In the genomic region with DNA sequence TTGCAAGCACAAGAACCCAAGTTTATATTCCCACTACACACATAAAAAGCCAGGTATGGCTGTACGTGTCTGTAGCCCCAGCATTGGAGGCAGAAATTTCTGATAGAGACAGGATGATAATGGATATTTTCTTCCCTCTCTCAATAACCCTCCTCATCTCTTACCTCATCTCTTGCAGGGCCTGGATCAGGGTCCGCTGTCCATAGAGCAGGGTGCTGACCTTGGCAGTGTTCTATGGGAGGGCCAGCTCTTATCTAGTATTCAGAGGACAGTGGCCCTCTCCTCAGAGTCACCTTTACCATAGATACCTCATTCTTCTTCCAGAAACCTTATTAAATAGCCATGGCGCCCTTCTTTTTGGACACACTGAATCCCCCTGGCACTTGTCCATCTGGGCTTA, we compare ENCODE assay signal across 27 mouse cellular contexts. TPM values are rescaled to one million over a fixed set of nuclear protein-coding genes. Genes with fewer than 3 reads are reported as not detected.
DNase-seq lines count a peak whose midpoint lies in the region; ATAC-seq and TF ChIP-seq lines count a peak whose summit lies in the region.
"Had no signal": no experiment of that assay in that cellular context is flagged by ENCODE, and none has a peak within 500 bp of the region (broad histone marks: within the 10 kb centered on the region; RNA-seq: fewer than 3 reads in every experiment).

No protein-coding gene starts in this region.

- H3K4me1 ChIP-seq in forebrain, embryonic 16.5 days (replicated peaks; ENCODE audit: control insufficient read depth, insufficient read depth, low read length): peaks cover 21% of the 10 kb centered on the region
- peaks cover 23% of the 10 kb centered on the region for H3K4me1 ChIP-seq in forebrain, embryonic 13.5 days
- no peaks in the 10 kb centered on the region for H3K4me1 ChIP-seq in kidney, postnatal 0 days (replicated peaks; ENCODE audit: insufficient read depth, low read length)
- peaks cover 6% of the 10 kb centered on the region for H3K4me1 ChIP-seq in kidney, embryonic 15.5 days
- H3K4me1 ChIP-seq: intestine, embryonic 15.5 days had no signal

- no peaks in the 10 kb centered on the region for H3K36me3 ChIP-seq in forebrain, embryonic 16.5 days (ENCODE audit: control insufficient read depth, insufficient read depth)
- H3K36me3 ChIP-seq in forebrain, embryonic 13.5 days (ENCODE audit: poor library complexity, severe bottlenecking): no peaks in the 10 kb centered on the region
- H3K36me3 ChIP-seq in kidney, postnatal 0 days (ENCODE audit: insufficient read depth, low read length): no peaks in the 10 kb centered on the region
- H3K36me3 ChIP-seq in kidney, embryonic 15.5 days: no peaks in the 10 kb centered on the region
- H3K36me3 ChIP-seq in myocyte (ENCODE audit: control insufficient read depth, insufficient read depth): no peaks in the 10 kb centered on the region
- H3K36me3 ChIP-seq: heart, embryonic 10.5 days; heart, embryonic 13.5 days; hindbrain, embryonic 12.5 days; hindbrain, embryonic 15.5 days; intestine, embryonic 15.5 days had no signal

- H3K27ac ChIP-seq in forebrain, embryonic 16.5 days (ENCODE audit: low read length): peak overlapping the region; percentile 52; the same call in 1 of the 2 replicates
- no peak overlapping the region for H3K27ac ChIP-seq in forebrain, embryonic 13.5 days
- no peak overlapping the region for H3K27ac ChIP-seq in kidney, postnatal 0 days
- H3K27ac ChIP-seq in kidney, embryonic 15.5 days: no peak overlapping the region
- H3K27ac ChIP-seq: heart, adult 2 months; heart, embryonic 10.5 days; heart, embryonic 13.5 days; hindbrain, embryonic 12.5 days; hindbrain, embryonic 15.5 days; intestine, embryonic 15.5 days had no signal

- H3ac ChIP-seq in myocyte (ENCODE audit: control insufficient read depth, insufficient read length): no peak overlapping the region

- no peaks in the 10 kb centered on the region for H3K79me2 ChIP-seq in myocyte (ENCODE audit: control insufficient read depth, insufficient read depth)

- H3K9ac ChIP-seq in forebrain, embryonic 16.5 days (replicated peaks; ENCODE audit: low read depth, low read length): no peak overlapping the region
- no peak overlapping the region for H3K9ac ChIP-seq in forebrain, embryonic 13.5 days
- no peak overlapping the region for H3K9ac ChIP-seq in kidney, postnatal 0 days (ENCODE audit: low read depth, low read length)
- no peak overlapping the region for H3K9ac ChIP-seq in kidney, embryonic 15.5 days
- H3K9ac ChIP-seq: heart, embryonic 13.5 days; hindbrain, embryonic 12.5 days; hindbrain, embryonic 15.5 days; intestine, embryonic 15.5 days had no signal

- peak; percentile 17 for DNase-seq in kidney, postnatal 0 days (ENCODE audit: low spot score)
- DNase-seq in adipocyte (ENCODE audit: low spot score): peak; percentile 42
- DNase-seq in c-Kit-positive CD71-positive TER-119-positive erythroid progenitor cells, embryonic 14.5 days (ENCODE audit: low spot score): no peak
- DNase-seq: adrenal gland, postnatal 10 days; adrenal gland, postnatal 36 days; cerebellum, adult 11 months; cerebellum, adult 8-10 months; gastrocnemius, postnatal 10 days; gastrocnemius, postnatal 36 days; heart, adult 2 months; heart, postnatal 14 days; heart, postnatal 4 days; kidney, adult 11 months had no signal

- H3K27me3 ChIP-seq in forebrain, embryonic 16.5 days (replicated peaks; ENCODE audit: control insufficient read depth, insufficient read depth, low read length): peaks cover 10% of the 10 kb centered on the region; the same call in 1 of the 2 replicates
- H3K27me3 ChIP-seq in forebrain, embryonic 13.5 days: peaks cover 31% of the 10 kb centered on the region
- no peaks in the 10 kb centered on the region for H3K27me3 ChIP-seq in kidney, postnatal 0 days (ENCODE audit: insufficient read depth, low read length)
- H3K27me3 ChIP-seq in kidney, embryonic 15.5 days: peaks cover 23% of the 10 kb centered on the region
- H3K27me3 ChIP-seq in myocyte (ENCODE audit: control insufficient read depth, insufficient read depth, insufficient read length): no peaks in the 10 kb centered on the region

- no peaks in the 10 kb centered on the region for H3K9me3 ChIP-seq in forebrain, embryonic 16.5 days (ENCODE audit: control insufficient read depth, low read length)
- H3K9me3 ChIP-seq in forebrain, embryonic 13.5 days (replicated peaks): no peaks in the 10 kb centered on the region
- no peaks in the 10 kb centered on the region for H3K9me3 ChIP-seq in kidney, postnatal 0 days (replicated peaks; ENCODE audit: low read length)
- H3K9me3 ChIP-seq in kidney, embryonic 15.5 days (replicated peaks): no peaks in the 10 kb centered on the region
- H3K9me3 ChIP-seq: heart, embryonic 10.5 days; heart, embryonic 13.5 days; hindbrain, embryonic 12.5 days; hindbrain, embryonic 15.5 days; intestine, embryonic 15.5 days had no signal

- H3K4me2 ChIP-seq in forebrain, embryonic 16.5 days (ENCODE audit: low read length): no peak overlapping the region
- H3K4me2 ChIP-seq in forebrain, embryonic 13.5 days: no peak overlapping the region
- no peak overlapping the region for H3K4me2 ChIP-seq in kidney, postnatal 0 days (ENCODE audit: low read length)
- H3K4me2 ChIP-seq in kidney, embryonic 15.5 days: no peak overlapping the region
- no peak overlapping the region for H3K4me2 ChIP-seq in myocyte (ENCODE audit: low read depth)
- H3K4me2 ChIP-seq: heart, embryonic 13.5 days; hindbrain, embryonic 12.5 days; hindbrain, embryonic 15.5 days; intestine, embryonic 15.5 days had no signal

- ATAC-seq in forebrain, embryonic 16.5 days: no peak
- no peak for ATAC-seq in forebrain, embryonic 13.5 days
- ATAC-seq in kidney, postnatal 0 days (replicated peaks; ENCODE audit: low FRiP score, low read depth): no peak
- no peak for ATAC-seq in kidney, embryonic 15.5 days (replicated peaks; ENCODE audit: low FRiP score)
- ATAC-seq: activated CD4-positive, CD25-positive, alpha-beta regulatory T cell, adult 4 months; intestine, embryonic 15.5 days had no signal

- 64% methylated on average over 3 of the region's 3 CpGs for WGBS in forebrain, embryonic 16.5 days
- 76% methylated on average over 3 of the region's 3 CpGs for whole genome bisulfite sequencing in forebrain, embryonic 13.5 days
- WGBS in kidney, postnatal 0 days: 66% methylated on average over 3 of the region's 3 CpGs
- WGBS in kidney, embryonic 15.5 days: 51% methylated on average over 3 of the region's 3 CpGs

- no peak for TF ChIP-seq POLR2A in myocyte (IDR thresholded peaks at IDR 0.05; ENCODE audit: insufficient read length, low read depth)

- H3K4me3 ChIP-seq in forebrain, embryonic 16.5 days (replicated peaks; ENCODE audit: low read length): no peak overlapping the region
- H3K4me3 ChIP-seq in forebrain, embryonic 13.5 days: no peak overlapping the region
- no peak overlapping the region for H3K4me3 ChIP-seq in kidney, postnatal 0 days (replicated peaks; ENCODE audit: low read depth, low read length)
- H3K4me3 ChIP-seq in kidney, embryonic 15.5 days (replicated peaks): no peak overlapping the region
- H3K4me3 ChIP-seq in myocyte: no peak overlapping the region
- H3K4me3 ChIP-seq: heart, adult 2 months; heart, embryonic 10.5 days; heart, embryonic 13.5 days; hindbrain, embryonic 12.5 days; hindbrain, embryonic 15.5 days; intestine, embryonic 15.5 days had no signal

- no peak for TF ChIP-seq CTCF in kidney, postnatal 0 days (IDR thresholded peaks at IDR 0.05; ENCODE audit: low read depth)

TF ChIP-seq in myocyte, 11 proteins besides CTCF, POLR2A, EP300 and RAD21:
- TF ChIP-seq TCF3 (IDR thresholded peaks at IDR 0.05; ENCODE audit: insufficient read length, low read depth): no peak
- no peak for TF ChIP-seq MYOG (IDR thresholded peaks at IDR 0.05; ENCODE audit: control insufficient read depth in 1 of 3, insufficient read depth in 1 of 3, insufficient read length in 2 of 3, low read depth in 2 of 3)
- no peak for TF ChIP-seq MAX (IDR thresholded peaks at IDR 0.05; ENCODE audit: low read depth)
- TF ChIP-seq REST (IDR thresholded peaks at IDR 0.05; ENCODE audit: insufficient read depth, insufficient read length): peak; percentile 83
TF ChIP-seq in myocyte: peak in this region for 1.

RNA-seq across cellular contexts. Expression of a gene that starts 3.7 kb away (rescaled TPM):
- 0.09 TPM in 1 of 2 replicates, not detected in the other for polyA plus RNA-seq in forebrain, embryonic 16.5 days (2015; fragmentation: Nextera tagmentation; extraction: Ambion mirVana)
- not detected in 2 replicates for polyA plus RNA-seq in forebrain, embryonic 13.5 days (2015; fragmentation: Nextera tagmentation; extraction: Ambion mirVana)
- polyA plus RNA-seq in kidney, postnatal 0 days (2015; fragmentation: Nextera tagmentation; extraction: Ambion mirVana): 0.04 TPM in 1 of 2 replicates, not detected in the other
- not detected in 2 replicates for polyA plus RNA-seq in kidney, embryonic 15.5 days (2015; fragmentation: Nextera tagmentation; extraction: Ambion mirVana)
- 0.23 TPM for polyA plus RNA-seq in myocyte (2012; fragmentation: generic; extraction: Trizol)
- polyA plus RNA-seq: activated CD4-positive, CD25-positive, alpha-beta regulatory T cell, adult 4 months; embryonic facial prominence, embryonic 14.5 days; forebrain, embryonic 11.5 days; heart, adult 2 months; heart, embryonic 13.5 days; heart, embryonic 16.5 days; intestine, embryonic 15.5 days had no signal

RNA-seq across cellular contexts. Expression of a gene that starts 10.8 kb away (rescaled TPM):
- polyA plus RNA-seq in forebrain, embryonic 16.5 days (2015; fragmentation: Nextera tagmentation; extraction: Ambion mirVana): not detected in 2 replicates
- polyA plus RNA-seq in forebrain, embryonic 13.5 days (2015; fragmentation: Nextera tagmentation; extraction: Ambion mirVana): not detected in 2 replicates
- not detected in 2 replicates for polyA plus RNA-seq in kidney, postnatal 0 days (2015; fragmentation: Nextera tagmentation; extraction: Ambion mirVana)
- not detected in 2 replicates for polyA plus RNA-seq in kidney, embryonic 15.5 days (2015; fragmentation: Nextera tagmentation; extraction: Ambion mirVana)
- polyA plus RNA-seq in myocyte (2012; fragmentation: generic; extraction: Trizol): 1.00 TPM
- polyA plus RNA-seq: activated CD4-positive, CD25-positive, alpha-beta regulatory T cell, adult 4 months; embryonic facial prominence, embryonic 11.5 days; embryonic facial prominence, embryonic 14.5 days; forebrain, embryonic 11.5 days; heart, embryonic 10.5 days; heart, embryonic 13.5 days; heart, embryonic 16.5 days; hindbrain, embryonic 12.5 days; hindbrain, embryonic 15.5 days; intestine, embryonic 15.5 days had no signal

RNA-seq across cellular contexts. Expression of a gene that starts 20.6 kb away (rescaled TPM):
- 27.2 and 43.3 TPM in 2 replicates for polyA plus RNA-seq in forebrain, embryonic 16.5 days (2015; fragmentation: Nextera tagmentation; extraction: Ambion mirVana)
- polyA plus RNA-seq in forebrain, embryonic 13.5 days (2015; fragmentation: Nextera tagmentation; extraction: Ambion mirVana): 20.0 and 20.3 TPM in 2 replicates
- polyA plus RNA-seq in kidney, postnatal 0 days (2015; fragmentation: Nextera tagmentation; extraction: Ambion mirVana): 8.0 and 8.4 TPM in 2 replicates
- polyA plus RNA-seq in kidney, embryonic 15.5 days (2015; fragmentation: Nextera tagmentation; extraction: Ambion mirVana): 16.9 and 18.8 TPM in 2 replicates
- 12.2 TPM for polyA plus RNA-seq in myocyte (2012; fragmentation: generic; extraction: Trizol)

RNA-seq across cellular contexts. Expression of a gene that starts 43.6 kb away (rescaled TPM):
- 38.5 and 39.6 TPM in 2 replicates for polyA plus RNA-seq in forebrain, embryonic 16.5 days (2015; fragmentation: Nextera tagmentation; extraction: Ambion mirVana)
- 35.0 and 39.8 TPM in 2 replicates for polyA plus RNA-seq in forebrain, embryonic 13.5 days (2015; fragmentation: Nextera tagmentation; extraction: Ambion mirVana)
- 23.9 and 25.2 TPM in 2 replicates for polyA plus RNA-seq in kidney, postnatal 0 days (2015; fragmentation: Nextera tagmentation; extraction: Ambion mirVana)
- 27.2 and 27.9 TPM in 2 replicates for polyA plus RNA-seq in kidney, embryonic 15.5 days (2015; fragmentation: Nextera tagmentation; extraction: Ambion mirVana)
- 76.7 TPM for polyA plus RNA-seq in myocyte (2012; fragmentation: generic; extraction: Trizol)

RNA-seq across cellular contexts. Expression of a gene that starts 49.1 kb away (rescaled TPM):
- 54.0 and 56.0 TPM in 2 replicates for polyA plus RNA-seq in forebrain, embryonic 16.5 days (2015; fragmentation: Nextera tagmentation; extraction: Ambion mirVana)
- 56.5 and 63.9 TPM in 2 replicates for polyA plus RNA-seq in forebrain, embryonic 13.5 days (2015; fragmentation: Nextera tagmentation; extraction: Ambion mirVana)
- polyA plus RNA-seq in kidney, postnatal 0 days (2015; fragmentation: Nextera tagmentation; extraction: Ambion mirVana): 100 and 104 TPM in 2 replicates
- 74.5 and 85.5 TPM in 2 replicates for polyA plus RNA-seq in kidney, embryonic 15.5 days (2015; fragmentation: Nextera tagmentation; extraction: Ambion mirVana)
- polyA plus RNA-seq in myocyte (2012; fragmentation: generic; extraction: Trizol): 38.3 TPM
